Mouse (Mus musculus) C2C12 (cell line): ENCODE data around the gene Ccr1. TPM values are rescaled to one million over a fixed set of nuclear protein-coding genes. Genes with fewer than 3 reads are reported as not detected.
A peak's percentile ranks its signal among the peaks of the same experiment; 100 is the strongest.

Experiments used
- H3K27me3 ChIP-seq: one replicate; pipeline ENCODE4 v1.6.1; 2011; ENCODE audit not compliant: control insufficient read depth, insufficient read depth, insufficient read length
- H3K36me3 ChIP-seq: one replicate; pipeline ENCODE4 v1.6.1; 2011; ENCODE audit not compliant: control insufficient read depth, insufficient read depth
- H3K4me3 ChIP-seq: one replicate; pipeline ENCODE4 v1.5.1; 2011; ENCODE audit warnings: mild to moderate bottlenecking, control low read depth; ENCODE audit not compliant: poor library complexity, insufficient read depth, severe bottlenecking
- H3K79me2 ChIP-seq: one replicate; pipeline ENCODE4 v1.6.1; 2011; ENCODE audit not compliant: control insufficient read depth, insufficient read depth
- H3K79me3 ChIP-seq: one replicate; pipeline ENCODE4 v1.6.1; 2011; ENCODE audit warnings: low read depth, control low read depth
- H3ac ChIP-seq: one replicate; pipeline ENCODE3; 2011; ENCODE audit warnings: low read depth; ENCODE audit not compliant: control insufficient read depth, insufficient read length
- CEBPB ChIP-seq: IDR thresholded peaks from one replicate; pipeline ENCODE4 v1.6.1; 2011; ENCODE audit warnings: low read depth, mild to moderate bottlenecking, control low read depth, moderate library complexity
- CTCF ChIP-seq: IDR thresholded peaks from one replicate; pipeline ENCODE4 v1.5.1; 2011; ENCODE audit not compliant: control insufficient read depth, insufficient read depth, insufficient read length
- FOSL1 ChIP-seq: IDR thresholded peaks from one replicate; pipeline ENCODE4 v1.8.0; 2011; ENCODE audit warnings: mild to moderate bottlenecking, low read length; ENCODE audit not compliant: poor library complexity, insufficient read depth, severe bottlenecking
- MAX ChIP-seq: IDR thresholded peaks from one replicate; pipeline ENCODE4 v1.6.1; 2011; ENCODE audit warnings: mild to moderate bottlenecking, control low read depth
- MYOD1 ChIP-seq: IDR thresholded peaks from one replicate; pipeline ENCODE4 v1.6.1; 2011; ENCODE audit warnings: low read depth; ENCODE audit not compliant: control insufficient read depth, insufficient read length
- MYOG ChIP-seq: IDR thresholded peaks from one replicate; pipeline ENCODE4 v1.6.1; 2011; ENCODE audit not compliant: control insufficient read depth, insufficient read length; ENCODE audit errors: extremely low read depth
- USF1 ChIP-seq: IDR thresholded peaks from one replicate; pipeline ENCODE4 v1.6.1; 2011; ENCODE audit warnings: low read depth, mild to moderate bottlenecking, control low read depth, moderate library complexity
- polyA plus RNA-seq: library from polyadenylated mRNA; unstranded; fragments of >200 nt; fragmentation: generic; extraction: Trizol; gene quantifications from one replicate; pipeline ENCODE4 v1.2.1, GENCODE M21; 2012; ENCODE audit warnings: missing spikeins

Ccr1 gene
- polyA plus RNA-seq, 1 experiment, result 0.13 TPM

- Histone ChIP-seq H3K4me3 (no peak overlapping the region), H3ac (no peak overlapping the region), H3K79me3 (no peaks in the 10 kb centered on the region), H3K36me3 (no peaks in the 10 kb centered on the region), H3K79me2 (no peaks in the 10 kb centered on the region), H3K27me3 (no peaks in the 10 kb centered on the region)
- TF ChIP-seq MYOG (no peak), CEBPB (no peak), FOSL1 (no peak)
Measured at GRCm38 (mm10) chr9:123937989-123938388, 30.5 kb downstream of the Ccr1 start.

DNA sequence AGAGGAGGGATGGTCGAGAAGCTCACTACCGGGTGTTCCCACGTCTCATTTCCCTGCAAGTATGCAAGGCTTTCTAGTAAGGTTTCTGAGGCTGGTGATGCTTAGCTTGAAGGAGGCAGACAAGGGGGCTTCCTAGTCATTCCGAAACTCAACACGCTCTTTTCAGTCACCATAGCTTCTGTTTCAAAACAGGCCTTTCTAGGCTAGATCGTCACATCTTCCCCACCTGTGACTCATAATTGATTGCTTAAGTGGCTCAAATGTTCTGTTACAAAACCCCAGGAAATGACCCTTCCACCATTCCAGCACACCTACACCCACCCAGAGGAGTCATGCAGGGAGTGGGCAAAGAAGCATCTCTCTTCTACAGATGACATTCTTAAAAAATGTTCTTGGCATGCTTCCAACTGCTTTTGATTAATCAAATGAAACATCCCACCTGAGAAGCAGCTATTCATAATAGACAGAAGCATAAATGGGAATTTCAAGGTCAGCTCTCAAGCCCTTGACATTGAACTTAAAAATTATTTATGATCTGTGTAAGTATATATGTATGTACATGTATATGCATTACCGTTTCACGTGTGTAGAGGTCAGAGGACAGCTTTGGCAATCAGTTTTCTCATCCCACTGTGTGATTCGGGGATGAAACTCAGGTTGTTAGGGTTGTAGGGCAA is 31.8 kb downstream of the Ccr1 start:
- Histone ChIP-seq H3K79me2 (no peaks in the 10 kb centered on the region), H3K27me3 (no peaks in the 10 kb centered on the region)

DNA sequence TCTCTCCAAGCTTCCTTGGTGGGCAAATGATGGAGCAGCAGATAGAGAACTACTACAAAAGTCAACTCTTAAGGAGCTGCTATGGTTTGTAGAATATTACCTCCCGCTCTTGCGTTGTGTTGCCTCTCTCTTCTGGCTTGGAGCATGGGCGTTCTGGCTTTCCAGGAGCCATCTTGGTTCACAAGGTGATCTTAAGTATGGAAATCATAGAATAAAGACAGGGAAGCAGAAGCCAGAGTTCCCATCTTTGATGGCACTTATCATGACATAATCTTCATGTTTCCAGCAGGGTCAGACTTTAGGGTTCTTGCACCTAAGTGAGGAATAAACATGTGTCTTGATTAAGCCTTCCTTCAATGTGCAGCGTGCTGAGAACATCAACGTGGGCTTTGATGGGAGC is 32.7 kb downstream of the Ccr1 start:
- H3K79me3 ChIP-seq, result no peaks in the 10 kb centered on the region
- H3ac ChIP-seq, result no peak overlapping the region
- no peaks in the 10 kb centered on the region for H3K36me3 ChIP-seq
- H3K79me2 ChIP-seq, result no peaks in the 10 kb centered on the region
- H3K4me3 ChIP-seq, result no peak overlapping the region
- no peak for TF ChIP-seq CTCF
- no peak for TF ChIP-seq USF1
- no peak for TF ChIP-seq FOSL1
- no peak for TF ChIP-seq MAX
- TF ChIP-seq MYOG, result no peak
- H3K27me3 ChIP-seq, result no peaks in the 10 kb centered on the region

More for the DNA sequence above, 31.8 kb downstream of the Ccr1 start:
- no peak overlapping the region for H3K4me3 ChIP-seq
- no peak overlapping the region for H3ac ChIP-seq
- H3K36me3 ChIP-seq, result no peaks in the 10 kb centered on the region
- no peaks in the 10 kb centered on the region for H3K79me3 ChIP-seq
- TF ChIP-seq CEBPB (peak; percentile 29), MYOG (no peak)

- TF ChIP-seq MYOD1 (no peak), MYOG (no peak), USF1 (no peak), CTCF (no peak)
- Histone ChIP-seq H3ac (no peak overlapping the region), H3K27me3 (no peaks in the 10 kb centered on the region), H3K4me3 (no peak overlapping the region), H3K79me3 (no peaks in the 10 kb centered on the region), H3K36me3 (no peaks in the 10 kb centered on the region), H3K79me2 (no peaks in the 10 kb centered on the region)
Measured at GRCm38 (mm10) chr9:123935346-123935745, 33.1 kb downstream of the Ccr1 start.

- no peak overlapping the region for H3K4me3 ChIP-seq
- H3K27me3 ChIP-seq, result no peaks in the 10 kb centered on the region
- no peaks in the 10 kb centered on the region for H3K79me2 ChIP-seq
- H3K36me3 ChIP-seq, result no peaks in the 10 kb centered on the region
- H3ac ChIP-seq, result no peak overlapping the region
- no peak for TF ChIP-seq CEBPB
- no peak for TF ChIP-seq MYOG
- no peak for TF ChIP-seq MYOD1
- H3K79me3 ChIP-seq, result no peaks in the 10 kb centered on the region
Measured at GRCm38 (mm10) chr9:123933716-123934445, 34.6 kb downstream of the Ccr1 start.

- TF ChIP-seq MAX (no peak), FOSL1 (no peak), MYOG (no peak), CEBPB (no peak), CTCF (no peak), USF1 (no peak), MYOD1 (no peak)
- H3K27me3 ChIP-seq, result no peaks in the 10 kb centered on the region
- H3K4me3 ChIP-seq, result no peak overlapping the region
- no peak overlapping the region for H3ac ChIP-seq
- no peaks in the 10 kb centered on the region for H3K36me3 ChIP-seq
- H3K79me2 ChIP-seq, result no peaks in the 10 kb centered on the region
- H3K79me3 ChIP-seq, result no peaks in the 10 kb centered on the region
Measured at GRCm38 (mm10) chr9:123932911-123933675, 35.4 kb downstream of the Ccr1 start.
